Mouse (Mus musculus): ENCODE measurements around the gene Clcc1. TPM values are rescaled to one million over a fixed set of nuclear protein-coding genes. Genes with fewer than 3 reads are reported as not detected.
A peak's percentile ranks its signal among the peaks of the same experiment; 100 is the strongest.
"Not testable (repeated sequence)": the region's sequence is repeated elsewhere in the genome, so short reads cannot be mapped to it uniquely, and the experiment has no call there.

Clcc1 gene
- polyA plus RNA-seq (2016; fragmentation: Nextera tagmentation; extraction: Ambion mirVana): 77.5 and 78.8 TPM in 2 replicates

DNA sequence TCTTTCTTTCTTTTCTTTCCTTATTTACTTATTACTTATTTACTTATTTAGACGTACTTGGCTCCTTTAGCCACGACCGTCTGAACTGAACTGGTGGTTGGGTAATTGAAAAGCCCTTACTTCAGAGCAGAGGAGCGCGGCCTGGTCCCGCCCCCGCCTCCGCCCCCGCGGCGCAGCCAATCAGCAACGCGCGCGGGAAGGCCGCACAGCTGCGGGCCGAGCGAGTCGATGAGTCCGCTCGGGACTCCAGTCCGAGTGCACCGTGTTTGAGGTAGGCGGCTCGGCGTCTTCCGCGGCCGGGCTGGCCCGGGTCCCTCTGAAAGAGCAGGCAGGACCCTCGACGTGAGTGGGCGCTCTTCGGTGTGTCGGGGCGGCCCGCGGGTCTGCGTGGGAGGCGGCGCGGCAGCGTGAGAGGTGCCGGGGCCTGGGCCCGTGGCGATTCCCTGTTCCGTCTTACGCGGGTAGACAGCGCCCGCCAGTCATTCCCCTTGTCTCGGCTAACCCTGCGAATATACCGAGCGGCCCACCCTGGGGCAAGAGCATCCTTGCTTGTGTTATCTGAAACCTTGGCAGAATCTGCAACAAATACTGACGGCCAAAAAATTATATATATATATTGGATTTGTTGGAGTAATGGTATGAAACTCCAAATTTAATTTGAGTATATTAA is at the start of gene Clcc1:
Clcc1 (plus strand) TSS at position 204 of the 670 bp plus-strand sequence.
- WGBS: under 1% methylated on average over 57 of the region's 57 CpGs
- DNase-seq (ENCODE audit: low spot score): peak; percentile 96
- H3K4me1 ChIP-seq: peaks cover 20% of the 10 kb centered on the region
- peaks cover 11% of the 10 kb centered on the region for H3K36me3 ChIP-seq
- peak within 1 kb of the TSS; percentile 94 for H3K27ac ChIP-seq (replicated peaks)
- H3K4me3 ChIP-seq: peak within 1 kb of the TSS; percentile 81
- no peaks in the 10 kb centered on the region for H3K9me3 ChIP-seq (replicated peaks)
- no peaks in the 10 kb centered on the region for H3K27me3 ChIP-seq (ENCODE audit: low read depth, poor library complexity, severe bottlenecking)

- Histone ChIP-seq H3K9me3 (replicated peaks) (no peaks in the 10 kb centered on the region), H3K27ac (replicated peaks) (no peak overlapping the region), H3K27me3 (ENCODE audit: low read depth, poor library complexity, severe bottlenecking) (no peaks in the 10 kb centered on the region), H3K36me3 (peaks cover 27% of the 10 kb centered on the region), H3K4me1 (no peaks in the 10 kb centered on the region), H3K4me3 (no peak overlapping the region)
- 82% methylated on average over 3 of the region's 3 CpGs for WGBS
- no peak for DNase-seq (ENCODE audit: low spot score)
Observed at GRCm38 (mm10) chr3:108608906-108609305, 44.8 kb upstream of the Clcc1 start.

DNA sequence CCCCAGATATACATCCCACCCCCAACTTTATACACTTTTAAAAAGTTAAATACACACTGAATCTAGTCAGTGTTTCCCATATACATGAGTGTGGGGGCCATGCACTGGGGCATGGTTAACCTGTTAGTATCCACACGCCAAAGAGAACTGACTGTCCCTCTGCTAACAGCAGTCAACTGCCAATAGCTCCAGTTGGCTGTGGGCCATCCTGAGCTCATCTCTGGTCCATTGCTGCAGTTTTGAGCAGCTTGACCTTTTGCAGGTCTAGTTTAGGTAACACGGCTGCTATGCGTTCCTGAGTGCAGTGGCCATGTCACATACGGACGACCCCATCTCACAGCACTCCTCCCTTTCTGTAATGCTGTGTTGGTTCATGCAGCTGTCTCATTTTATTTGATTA is 19.0 kb upstream of the Clcc1 start:
- 89% methylated on average over 5 of the region's 5 CpGs for WGBS
- H3K4me1 ChIP-seq: no peaks in the 10 kb centered on the region
- H3K9me3 ChIP-seq (replicated peaks): no peaks in the 10 kb centered on the region
- H3K36me3 ChIP-seq: peaks cover 39% of the 10 kb centered on the region
- H3K4me3 ChIP-seq: no peak overlapping the region
- H3K27me3 ChIP-seq (ENCODE audit: low read depth, poor library complexity, severe bottlenecking): no peaks in the 10 kb centered on the region
- H3K27ac ChIP-seq (replicated peaks): no peak overlapping the region
- no peak for DNase-seq (ENCODE audit: low spot score)

DNA sequence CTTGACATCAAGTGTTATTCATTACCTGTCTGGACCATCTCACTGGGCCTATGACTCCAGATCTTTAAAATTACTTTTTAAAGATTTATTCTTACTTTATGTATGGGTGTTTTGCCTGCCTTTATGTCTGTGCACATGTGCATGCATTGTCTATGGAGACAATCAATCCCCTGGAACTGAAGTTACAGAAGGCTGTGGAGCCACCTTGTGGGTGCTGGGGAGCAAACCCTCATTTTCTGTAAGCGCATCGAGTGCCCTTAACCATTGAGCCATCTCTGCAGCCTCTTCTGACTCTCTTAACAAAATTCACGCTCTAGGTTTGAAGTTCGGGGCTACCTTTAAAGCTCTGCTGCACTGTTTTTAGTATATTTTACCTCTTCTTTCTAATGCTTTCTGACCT is 14.3 kb upstream of the Clcc1 start:
- DNase-seq (ENCODE audit: low spot score): no peak
- Histone ChIP-seq H3K27me3 (ENCODE audit: low read depth, poor library complexity, severe bottlenecking) (no peaks in the 10 kb centered on the region), H3K36me3 (peaks cover 40% of the 10 kb centered on the region), H3K9me3 (replicated peaks) (no peaks in the 10 kb centered on the region), H3K4me1 (no peaks in the 10 kb centered on the region), H3K4me3 (no peak overlapping the region), H3K27ac (replicated peaks) (no peak overlapping the region)
- 64% methylated on average over 4 of the region's 4 CpGs for WGBS

DNA sequence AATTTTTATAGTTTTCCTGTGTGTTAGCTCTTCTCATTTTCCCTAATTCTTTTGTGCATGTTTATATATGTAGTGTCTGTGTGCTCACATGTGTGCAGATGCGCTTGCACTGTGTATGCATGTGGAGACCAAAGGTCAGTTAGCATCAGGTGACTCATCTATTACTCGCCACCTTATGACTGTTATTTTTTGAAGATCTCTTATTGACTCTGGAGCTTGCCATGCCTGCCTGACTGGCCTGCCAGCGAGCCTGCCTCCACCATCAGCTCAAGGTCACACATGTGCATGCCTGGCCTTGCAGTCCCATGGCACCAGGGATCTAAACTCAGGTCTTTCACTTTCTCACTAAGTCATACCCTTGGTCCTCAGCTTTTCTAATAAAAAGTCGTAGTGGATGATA is 12.7 kb upstream of the Clcc1 start:
- WGBS: 84% methylated on average over 4 of the region's 4 CpGs
- H3K27ac ChIP-seq (replicated peaks): no peak overlapping the region
- no peaks in the 10 kb centered on the region for H3K27me3 ChIP-seq (ENCODE audit: low read depth, poor library complexity, severe bottlenecking)
- no peaks in the 10 kb centered on the region for H3K9me3 ChIP-seq (replicated peaks)
- DNase-seq (ENCODE audit: low spot score): no peak
- H3K4me1 ChIP-seq: no peaks in the 10 kb centered on the region
- H3K36me3 ChIP-seq: peaks cover 47% of the 10 kb centered on the region
- no peak overlapping the region for H3K4me3 ChIP-seq

- WGBS: 90% methylated on average over 3 of the region's 3 CpGs
Observed at GRCm38 (mm10) chr3:108644856-108645255, 8.9 kb upstream of the Clcc1 start.

DNA sequence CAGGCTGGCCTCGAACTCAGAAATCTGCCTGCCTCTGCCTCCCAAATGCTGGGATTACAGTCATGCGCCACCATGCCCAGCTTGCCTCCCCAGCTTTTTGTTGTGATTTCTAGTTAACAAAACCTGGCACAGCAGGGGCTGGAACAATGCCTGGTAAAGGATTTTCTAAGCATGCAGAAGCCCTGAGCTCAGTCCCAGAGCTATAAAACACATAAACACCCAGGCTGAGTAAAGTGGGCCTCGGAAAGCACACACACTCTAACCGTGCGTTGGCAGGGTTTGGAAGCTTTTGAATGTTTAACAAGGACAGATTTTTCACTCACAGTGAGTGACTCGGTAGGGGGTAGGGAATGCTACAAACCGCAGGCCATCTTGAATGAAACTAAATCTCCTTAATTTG is 7.7 kb upstream of the Clcc1 start:
- no peak for DNase-seq (ENCODE audit: low spot score)
- 51% methylated on average over 7 of the region's 7 CpGs for WGBS

More at GRCm38 (mm10) chr3:108644856-108645255, 8.9 kb upstream of the Clcc1 start:
- DNase-seq (ENCODE audit: low spot score): no peak
- Histone ChIP-seq H3K9me3 (replicated peaks) (no peaks in the 10 kb centered on the region), H3K27ac (replicated peaks) (no peak overlapping the region), H3K27me3 (ENCODE audit: low read depth, poor library complexity, severe bottlenecking) (no peaks in the 10 kb centered on the region), H3K36me3 (peaks cover 34% of the 10 kb centered on the region), H3K4me3 (no peak overlapping the region), H3K4me1 (no peaks in the 10 kb centered on the region)

DNA sequence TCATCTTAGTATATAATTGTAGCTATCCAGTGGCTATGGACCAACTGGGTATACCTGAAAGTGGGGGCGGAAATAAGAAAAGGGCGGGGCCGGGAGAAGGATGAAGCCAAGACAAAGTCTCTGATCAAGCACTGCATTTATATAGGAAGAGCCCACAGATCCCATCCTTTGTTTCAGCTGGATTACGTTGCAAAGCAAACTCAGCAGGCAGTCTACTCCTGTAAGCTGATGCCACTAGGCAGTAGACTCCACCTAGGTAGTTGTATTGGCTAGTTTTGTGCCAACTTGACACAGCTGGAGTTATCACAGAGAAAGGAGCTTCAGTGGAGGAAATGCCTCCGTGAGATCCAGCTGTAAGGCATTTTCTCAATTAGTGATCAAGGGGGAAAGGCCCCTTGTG is 6.0 kb upstream of the Clcc1 start:
- DNase-seq (ENCODE audit: low spot score); H3K4me1 ChIP-seq; H3K9me3 ChIP-seq (replicated peaks); H3K27ac ChIP-seq (replicated peaks); H3K4me3 ChIP-seq; H3K27me3 ChIP-seq (ENCODE audit: low read depth, poor library complexity, severe bottlenecking): not testable (repeated sequence)
- 37% methylated on average over 5 of the region's 5 CpGs for WGBS
- peaks cover 31% of the 10 kb centered on the region for H3K36me3 ChIP-seq

More for the DNA sequence above, 7.7 kb upstream of the Clcc1 start:
- no peaks in the 10 kb centered on the region for H3K4me1 ChIP-seq
- no peak overlapping the region for H3K27ac ChIP-seq (replicated peaks)
- no peaks in the 10 kb centered on the region for H3K9me3 ChIP-seq (replicated peaks)
- no peaks in the 10 kb centered on the region for H3K27me3 ChIP-seq (ENCODE audit: low read depth, poor library complexity, severe bottlenecking)
- no peak overlapping the region for H3K4me3 ChIP-seq
- peaks cover 32% of the 10 kb centered on the region for H3K36me3 ChIP-seq

DNA sequence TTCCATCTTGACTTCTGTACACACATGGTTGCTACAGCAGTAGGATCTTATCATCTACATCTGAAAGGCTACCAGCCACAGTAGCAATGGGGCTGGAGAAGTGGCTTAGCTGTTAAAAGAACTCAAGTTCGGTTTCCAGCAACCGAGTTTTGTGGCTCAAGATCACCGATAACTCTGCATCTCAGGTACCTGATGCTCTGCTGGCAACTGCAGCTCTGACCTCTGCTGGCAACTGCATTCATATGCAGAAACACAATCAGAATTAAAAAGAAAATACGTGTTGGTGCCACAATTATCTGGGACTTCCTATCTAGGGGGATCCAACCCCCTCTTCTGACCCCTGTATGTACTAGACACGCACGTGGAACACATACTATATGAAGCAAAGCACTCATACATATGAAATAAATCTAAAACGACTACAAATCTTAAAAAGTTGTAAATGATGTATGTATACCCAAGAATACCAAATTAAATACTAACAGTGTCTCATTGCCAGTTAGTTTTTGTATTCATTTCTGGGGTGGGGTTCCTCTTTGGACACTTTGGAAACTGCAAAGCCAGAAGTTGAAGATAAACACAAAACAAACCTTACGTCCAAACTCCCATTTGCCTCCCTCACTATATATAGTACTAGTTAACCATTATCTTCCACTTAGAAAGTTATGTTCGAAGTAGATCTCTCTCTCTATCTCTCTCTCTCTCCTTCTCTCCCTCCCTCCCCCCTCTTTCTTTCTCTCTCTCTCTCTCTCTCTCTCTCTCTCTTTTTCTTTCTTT is 659 bp upstream of the Clcc1 start:
- Histone ChIP-seq H3K36me3 (peaks cover 4% of the 10 kb centered on the region), H3K27ac (replicated peaks) (no peak overlapping the region; the same call in 1 of the 2 replicates), H3K9me3 (replicated peaks) (no peaks in the 10 kb centered on the region), H3K4me3 (peak overlapping the region; percentile 81), H3K4me1 (peaks cover 20% of the 10 kb centered on the region), H3K27me3 (ENCODE audit: low read depth, poor library complexity, severe bottlenecking) (no peaks in the 10 kb centered on the region)
- WGBS: 29% methylated on average over 9 of the region's 9 CpGs
- DNase-seq (ENCODE audit: low spot score): no peak

DNA sequence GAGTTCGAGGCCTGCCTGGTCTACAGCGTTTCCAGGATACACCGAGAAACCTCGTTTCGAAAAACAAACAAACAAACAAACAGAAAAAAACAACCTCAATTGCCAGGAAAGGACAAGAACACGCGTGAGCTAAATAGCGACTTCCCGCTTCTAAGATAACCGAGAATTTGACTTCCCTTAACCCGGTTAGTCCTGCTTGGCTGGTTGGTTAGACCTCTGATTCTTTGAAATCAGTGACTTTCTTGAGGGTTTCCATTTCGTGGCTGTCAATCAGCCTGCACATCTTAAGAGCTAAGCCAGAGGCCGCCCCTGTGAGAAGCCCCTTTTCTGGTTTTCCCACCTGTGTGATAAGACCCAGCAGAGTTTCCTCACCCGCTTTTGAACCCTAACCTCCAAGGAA is 853 bp downstream of the Clcc1 start:
- Histone ChIP-seq H3K9me3 (replicated peaks) (no peaks in the 10 kb centered on the region), H3K27ac (replicated peaks) (peak overlapping the region; percentile 94), H3K4me3 (peak overlapping the region; percentile 81), H3K36me3 (peaks cover 17% of the 10 kb centered on the region), H3K4me1 (peaks cover 20% of the 10 kb centered on the region), H3K27me3 (ENCODE audit: low read depth, poor library complexity, severe bottlenecking) (no peaks in the 10 kb centered on the region)
- no peak for DNase-seq (ENCODE audit: low spot score)
- 36% methylated on average over 14 of the region's 14 CpGs for WGBS

DNA sequence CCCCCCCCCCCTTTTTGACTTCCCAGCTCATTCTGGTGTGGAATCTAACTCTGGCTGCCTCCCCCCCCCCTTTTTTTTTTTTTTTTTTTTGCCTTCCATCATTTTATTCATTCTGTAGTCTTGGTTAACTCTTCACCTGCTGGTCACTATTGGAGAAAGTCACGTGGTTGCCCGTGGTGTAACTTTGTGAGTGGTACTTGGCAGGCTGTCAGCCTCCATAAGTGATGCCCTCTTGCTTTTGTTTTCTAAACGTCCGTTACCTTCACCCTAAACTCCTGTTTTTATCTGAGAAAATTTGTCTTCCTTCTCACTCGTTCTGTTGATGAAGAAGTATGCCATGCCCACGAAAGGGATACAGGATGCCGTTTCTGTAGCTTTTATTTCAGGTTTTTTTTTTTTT is 1.8 kb downstream of the Clcc1 start:
- no peaks in the 10 kb centered on the region for H3K9me3 ChIP-seq (replicated peaks)
- H3K27me3 ChIP-seq (ENCODE audit: low read depth, poor library complexity, severe bottlenecking): no peaks in the 10 kb centered on the region
- 90% methylated on average over 7 of the region's 7 CpGs for WGBS
- H3K36me3 ChIP-seq: peaks cover 24% of the 10 kb centered on the region
- peaks cover 20% of the 10 kb centered on the region for H3K4me1 ChIP-seq
- H3K4me3 ChIP-seq: peak overlapping the region; percentile 81; the same call in 1 of the 2 replicates
- DNase-seq (ENCODE audit: low spot score): no peak
- no peak overlapping the region for H3K27ac ChIP-seq (replicated peaks)

- Histone ChIP-seq H3K4me1 (peaks cover 13% of the 10 kb centered on the region), H3K4me3 (no peak overlapping the region), H3K27ac (replicated peaks) (no peak overlapping the region), H3K9me3 (replicated peaks) (0 out of 2 replicates have a peak, but pooled peaks cover 3% of the 10 kb centered on the region), H3K27me3 (ENCODE audit: low read depth, poor library complexity, severe bottlenecking) (no peaks in the 10 kb centered on the region), H3K36me3 (peaks cover 54% of the 10 kb centered on the region)
- no peak for DNase-seq (ENCODE audit: low spot score)
- WGBS: 96% methylated on average over 9 of the region's 9 CpGs
Observed at GRCm38 (mm10) chr3:108658612-108659011, 4.9 kb downstream of the Clcc1 start.

GRCm38 (mm10) chr3:108660941-108661340 is 7.2 kb downstream of the Clcc1 start:
- 83% methylated on average over 1 of the region's 1 CpGs for WGBS
- H3K4me1 ChIP-seq: no peaks in the 10 kb centered on the region
- H3K27me3 ChIP-seq (ENCODE audit: low read depth, poor library complexity, severe bottlenecking): no peaks in the 10 kb centered on the region
- H3K36me3 ChIP-seq: peaks cover 77% of the 10 kb centered on the region
- no peak for DNase-seq (ENCODE audit: low spot score)
- 0 out of 2 replicates have a peak, but pooled peaks cover 3% of the 10 kb centered on the region for H3K9me3 ChIP-seq (replicated peaks)
- H3K27ac ChIP-seq (replicated peaks): no peak overlapping the region
- no peak overlapping the region for H3K4me3 ChIP-seq

All from midbrain, embryonic 10.5 days (tissue).